Mouse (Mus musculus): ENCODE results near the gene Gdf9.

DNA sequence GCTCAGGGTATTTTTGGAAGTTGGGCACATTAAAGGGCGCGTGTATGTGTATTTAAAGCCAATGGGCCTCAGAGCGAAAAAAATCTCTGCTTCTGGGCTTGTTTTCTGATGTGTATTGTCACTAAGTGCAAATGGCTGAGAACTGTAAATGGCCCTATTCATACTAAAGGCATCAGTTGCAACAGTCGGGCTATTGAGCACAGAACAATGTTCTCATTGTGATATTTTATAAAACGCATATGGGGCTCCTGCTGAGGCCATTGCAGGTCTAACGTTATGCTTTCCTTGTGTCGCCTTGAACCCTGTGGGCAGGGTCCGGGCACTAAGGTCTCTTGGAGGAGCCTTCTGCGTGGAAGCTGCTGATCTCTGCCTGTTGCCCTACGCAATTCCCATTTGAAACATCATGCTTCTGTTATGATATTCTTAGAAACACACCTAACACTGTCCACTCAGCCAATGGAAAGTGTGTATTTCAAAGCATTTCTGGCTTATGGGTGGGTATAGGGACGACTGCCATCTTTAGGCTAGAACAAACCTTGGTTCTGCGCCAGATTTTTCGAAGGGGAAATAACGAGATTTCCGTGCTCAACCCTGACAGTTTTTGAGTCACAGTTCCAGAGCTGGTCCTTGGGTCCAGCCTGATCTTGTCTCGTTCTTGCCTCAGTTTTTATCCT is 38.6 kb downstream of the Gdf9 start:
- TF ChIP-seq CTCF (IDR thresholded peaks at IDR 0.05; ENCODE audit: low read depth, low read length): no peak
- TF ChIP-seq POLR2A (IDR thresholded peaks at IDR 0.05; ENCODE audit: borderline replicate concordance, low read depth, low read length): no peak
